Mouse (Mus musculus): ENCODE measurements around the gene Nup133. TPM values are rescaled to one million over a fixed set of nuclear protein-coding genes. Genes with fewer than 3 reads are reported as not detected.
A peak's percentile ranks its signal among the peaks of the same experiment; 100 is the strongest.

The Nup133 gene
- polyA plus RNA-seq, 1 experiment, result 21.0 TPM

DNA sequence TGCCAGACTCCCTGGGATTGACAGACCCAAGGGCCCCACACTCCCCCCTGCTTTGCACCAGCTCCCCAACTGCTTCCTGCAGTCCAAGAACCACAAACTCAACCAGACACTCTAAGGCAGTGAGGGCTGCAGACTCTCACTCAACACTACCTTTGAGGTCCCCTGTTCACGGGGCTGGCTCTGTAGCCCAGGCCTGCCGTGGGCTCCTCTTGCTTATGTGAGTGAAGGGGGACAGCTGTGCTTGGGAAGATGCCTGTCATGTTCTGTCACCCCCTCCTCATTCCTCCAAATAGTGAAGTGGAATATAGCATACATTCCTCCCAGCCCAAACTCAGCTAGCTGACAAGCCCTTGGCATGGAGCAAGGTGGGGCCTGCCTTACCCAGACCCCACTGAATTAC lies 66.7 kb downstream of the Nup133 start:
- no peak overlapping the region for H3K4me3 ChIP-seq (ENCODE audit: insufficient read depth, low read length)
- peaks cover 17% of the 10 kb centered on the region for H3K4me1 ChIP-seq (ENCODE audit: control insufficient read depth, insufficient read depth, low read length)
- H3K27ac ChIP-seq (ENCODE audit: insufficient read depth, low read length), result peak overlapping the region; percentile 26
- TF ChIP-seq POLR2A (IDR thresholded peaks at IDR 0.05; ENCODE audit: extremely low read depth, insufficient read depth, low read length), result no peak
- TF ChIP-seq CTCF (IDR thresholded peaks at IDR 0.05; ENCODE audit: extremely low read depth, insufficient read depth, low read length), result no peak

DNA sequence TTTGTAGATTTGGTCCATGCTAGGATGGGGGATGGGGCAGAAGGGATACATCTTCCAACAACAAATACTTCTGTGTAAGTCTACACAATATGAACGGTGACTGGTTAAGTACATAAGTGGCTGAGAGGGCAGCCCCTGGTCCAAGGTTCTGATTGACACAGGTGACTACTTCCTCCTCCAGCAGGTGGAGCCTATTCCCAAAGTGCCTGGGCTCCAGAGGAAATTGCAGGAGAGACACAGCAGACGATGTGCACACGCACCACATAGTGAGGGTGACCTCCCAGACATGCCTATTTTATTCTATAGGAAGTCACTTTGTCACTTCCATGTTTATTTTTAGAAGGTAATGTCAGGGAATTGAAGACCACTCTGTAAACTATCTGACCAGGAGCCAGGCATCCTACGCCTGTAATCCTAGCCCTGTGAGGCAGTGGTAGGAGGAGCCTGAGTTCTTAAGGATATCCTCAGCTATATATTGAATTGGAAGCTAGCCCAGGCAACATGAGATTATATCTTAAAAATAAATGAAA lies 68.2 kb downstream of the Nup133 start:
- peaks cover 17% of the 10 kb centered on the region for H3K4me1 ChIP-seq (ENCODE audit: control insufficient read depth, insufficient read depth, low read length)
- peak overlapping the region; percentile 43 for H3K27ac ChIP-seq (ENCODE audit: insufficient read depth, low read length)
- H3K4me3 ChIP-seq (ENCODE audit: insufficient read depth, low read length), result no peak overlapping the region
- TF ChIP-seq POLR2A (IDR thresholded peaks at IDR 0.05; ENCODE audit: extremely low read depth, insufficient read depth, low read length), result no peak
- 0 out of 2 replicates have a peak, but pooled peaks have one; percentile 4 for TF ChIP-seq CTCF (IDR thresholded peaks at IDR 0.05; ENCODE audit: extremely low read depth, insufficient read depth, low read length)

DNA sequence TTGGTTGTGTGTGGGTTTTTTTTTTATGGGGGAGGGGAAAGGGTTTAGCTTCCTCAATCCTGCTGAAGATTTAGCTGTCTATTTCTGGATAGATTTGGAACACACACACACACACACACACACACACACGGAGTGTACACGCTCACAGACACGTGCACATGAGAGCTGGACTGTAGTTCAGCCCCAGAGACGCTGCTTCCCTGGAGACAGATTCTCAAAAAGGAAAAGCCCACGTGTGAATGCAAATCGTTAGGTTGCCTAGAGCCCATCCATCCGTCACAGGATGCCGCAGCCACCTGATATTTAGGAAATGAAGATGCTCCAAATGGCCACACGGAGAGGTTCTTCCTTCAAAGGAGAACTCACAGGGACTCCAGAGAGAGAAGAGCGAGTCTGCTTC lies 68.8 kb downstream of the Nup133 start:
- H3K4me3 ChIP-seq (ENCODE audit: insufficient read depth, low read length), result no peak overlapping the region

DNA sequence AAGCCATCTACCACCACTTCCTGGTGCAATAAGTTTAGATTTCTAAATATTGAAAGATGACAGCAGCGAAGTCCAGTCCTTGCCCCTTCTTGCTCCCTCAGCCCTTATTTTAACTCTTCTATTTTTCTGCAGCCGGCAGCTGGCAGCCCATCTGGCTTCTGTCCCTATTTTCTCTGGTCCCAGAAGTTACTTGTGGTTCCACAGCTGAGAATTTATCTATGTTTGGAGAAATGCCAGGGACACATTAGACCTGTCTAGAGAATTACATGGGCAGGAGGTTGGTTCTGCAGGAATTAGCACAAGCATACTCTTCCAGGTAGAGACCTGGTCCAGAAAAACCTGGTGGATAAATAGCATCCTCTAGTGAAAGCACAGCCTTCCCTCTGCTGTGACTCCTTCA lies 71.2 kb downstream of the Nup133 start:
- TF ChIP-seq CTCF (IDR thresholded peaks at IDR 0.05; ENCODE audit: extremely low read depth, insufficient read depth, low read length) (no peak), POLR2A (IDR thresholded peaks at IDR 0.05; ENCODE audit: extremely low read depth, insufficient read depth, low read length) (no peak)
- peaks cover 12% of the 10 kb centered on the region; the same call in 1 of the 2 replicates for H3K4me1 ChIP-seq (ENCODE audit: control insufficient read depth, insufficient read depth, low read length)
- H3K27ac ChIP-seq (ENCODE audit: insufficient read depth, low read length), result no peak overlapping the region
- no peak overlapping the region for H3K4me3 ChIP-seq (ENCODE audit: insufficient read depth, low read length)

More for the DNA sequence above, 68.8 kb downstream of the Nup133 start:
- peak overlapping the region; percentile 76 for H3K27ac ChIP-seq (ENCODE audit: insufficient read depth, low read length)
- 0 out of 2 replicates have a peak, but pooled peaks have one; percentile 24 for TF ChIP-seq POLR2A (IDR thresholded peaks at IDR 0.05; ENCODE audit: extremely low read depth, insufficient read depth, low read length)
- no peak for TF ChIP-seq CTCF (IDR thresholded peaks at IDR 0.05; ENCODE audit: extremely low read depth, insufficient read depth, low read length)
- H3K4me1 ChIP-seq (ENCODE audit: control insufficient read depth, insufficient read depth, low read length), result peaks cover 16% of the 10 kb centered on the region

DNA sequence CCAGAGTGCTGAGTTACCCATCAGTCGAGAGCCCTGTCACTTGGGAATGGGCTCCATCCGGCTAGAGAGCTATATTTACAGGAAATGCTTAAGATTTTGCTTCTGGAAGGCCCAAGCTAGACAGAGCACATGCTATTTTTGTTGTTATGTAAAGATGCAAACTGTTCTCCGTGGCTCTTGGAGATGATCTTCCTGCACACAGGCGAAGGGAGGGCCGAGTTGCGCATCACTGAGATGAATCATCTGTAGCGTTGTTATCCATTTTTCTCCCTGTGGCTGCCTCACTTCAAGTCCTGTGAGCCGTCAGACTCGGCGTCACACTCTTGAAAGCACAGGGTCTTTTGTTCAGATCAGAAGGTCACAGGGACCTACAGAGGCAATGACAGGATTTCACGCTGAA lies 74.7 kb downstream of the Nup133 start:
- TF ChIP-seq CTCF (IDR thresholded peaks at IDR 0.05; ENCODE audit: extremely low read depth, insufficient read depth, low read length), result no peak
- no peak for TF ChIP-seq POLR2A (IDR thresholded peaks at IDR 0.05; ENCODE audit: extremely low read depth, insufficient read depth, low read length)
- peak overlapping the region; percentile 31; the same call in 1 of the 2 replicates for H3K27ac ChIP-seq (ENCODE audit: insufficient read depth, low read length)
- H3K4me3 ChIP-seq (ENCODE audit: insufficient read depth, low read length), result no peak overlapping the region
- H3K4me1 ChIP-seq (ENCODE audit: control insufficient read depth, insufficient read depth, low read length), result peaks cover 4% of the 10 kb centered on the region; the same call in 1 of the 2 replicates

DNA sequence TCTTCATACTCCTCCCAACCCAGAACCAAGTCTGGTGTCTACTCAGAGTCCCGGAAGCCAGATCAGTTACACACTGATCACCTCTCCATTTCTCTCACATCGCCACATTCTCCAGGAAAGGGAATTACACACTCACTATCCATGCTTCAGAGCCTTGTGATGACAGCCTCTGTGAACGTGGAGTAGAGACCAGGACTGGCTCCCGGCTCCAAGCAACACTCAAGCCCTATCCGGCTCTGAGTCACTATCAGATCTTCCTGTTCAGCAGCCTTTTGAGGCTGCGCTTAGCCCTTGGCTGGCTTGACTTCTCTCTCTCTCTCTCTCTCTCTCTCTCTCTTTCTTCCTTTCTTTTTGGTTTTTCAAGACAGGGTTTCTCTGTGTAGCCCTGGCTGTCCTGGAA lies 75.7 kb downstream of the Nup133 start:
- TF ChIP-seq POLR2A (IDR thresholded peaks at IDR 0.05; ENCODE audit: extremely low read depth, insufficient read depth, low read length), result no peak
- TF ChIP-seq CTCF (IDR thresholded peaks at IDR 0.05; ENCODE audit: extremely low read depth, insufficient read depth, low read length), result no peak
- H3K4me1 ChIP-seq (ENCODE audit: control insufficient read depth, insufficient read depth, low read length), result peaks cover 2% of the 10 kb centered on the region; the same call in 1 of the 2 replicates
- no peak overlapping the region for H3K27ac ChIP-seq (ENCODE audit: insufficient read depth, low read length)
- H3K4me3 ChIP-seq (ENCODE audit: insufficient read depth, low read length), result no peak overlapping the region

DNA sequence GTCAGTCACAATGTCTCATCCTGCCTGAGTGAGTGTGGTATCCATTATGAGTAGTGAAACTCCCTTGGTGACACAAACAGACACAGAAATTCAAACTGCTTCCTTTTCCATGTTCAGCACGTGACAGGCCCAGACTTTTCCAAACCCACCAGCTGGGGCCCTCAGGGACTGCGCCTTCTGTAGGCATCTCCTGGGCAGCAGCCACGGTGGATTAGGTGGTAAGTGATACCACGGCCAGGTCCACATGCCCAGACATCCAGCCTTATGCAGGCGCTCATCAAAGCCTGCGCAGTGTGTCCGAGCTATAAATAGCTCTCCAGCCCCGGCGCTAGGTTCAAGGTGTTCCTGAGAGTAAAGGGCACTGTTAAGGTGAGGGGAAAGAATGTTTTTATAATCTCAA lies 77.0 kb downstream of the Nup133 start:
- peaks cover 5% of the 10 kb centered on the region; the same call in 1 of the 2 replicates for H3K4me1 ChIP-seq (ENCODE audit: control insufficient read depth, insufficient read depth, low read length)
- TF ChIP-seq POLR2A (IDR thresholded peaks at IDR 0.05; ENCODE audit: extremely low read depth, insufficient read depth, low read length), result no peak
- TF ChIP-seq CTCF (IDR thresholded peaks at IDR 0.05; ENCODE audit: extremely low read depth, insufficient read depth, low read length), result no peak
- no peak overlapping the region for H3K27ac ChIP-seq (ENCODE audit: insufficient read depth, low read length)
- H3K4me3 ChIP-seq (ENCODE audit: insufficient read depth, low read length), result no peak overlapping the region

DNA sequence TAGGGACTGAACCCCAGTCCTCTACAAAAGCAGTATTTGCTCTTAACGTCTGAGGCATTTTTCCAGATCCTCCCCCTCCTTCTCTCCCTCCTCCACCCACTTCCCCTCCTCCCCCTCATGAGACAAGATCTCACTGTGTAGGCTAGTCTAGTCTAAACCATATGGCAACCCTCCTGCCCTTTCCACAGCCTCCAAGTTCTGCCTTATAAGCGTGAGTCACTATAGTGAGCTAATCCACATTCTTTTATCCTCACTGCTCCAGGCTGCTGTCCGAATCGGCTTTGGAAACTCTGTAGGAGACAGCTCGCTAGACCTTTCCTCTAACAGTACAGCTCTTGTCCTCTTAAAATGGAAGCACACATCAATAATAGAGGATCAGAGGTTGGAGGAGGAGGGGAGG lies 82.1 kb downstream of the Nup133 start:
- TF ChIP-seq CTCF (IDR thresholded peaks at IDR 0.05; ENCODE audit: extremely low read depth, insufficient read depth, low read length), result no peak
- TF ChIP-seq POLR2A (IDR thresholded peaks at IDR 0.05; ENCODE audit: extremely low read depth, insufficient read depth, low read length), result no peak
- no peak overlapping the region for H3K27ac ChIP-seq (ENCODE audit: insufficient read depth, low read length)
- H3K4me3 ChIP-seq (ENCODE audit: insufficient read depth, low read length), result no peak overlapping the region
- H3K4me1 ChIP-seq (ENCODE audit: control insufficient read depth, insufficient read depth, low read length), result peaks cover 7% of the 10 kb centered on the region

DNA sequence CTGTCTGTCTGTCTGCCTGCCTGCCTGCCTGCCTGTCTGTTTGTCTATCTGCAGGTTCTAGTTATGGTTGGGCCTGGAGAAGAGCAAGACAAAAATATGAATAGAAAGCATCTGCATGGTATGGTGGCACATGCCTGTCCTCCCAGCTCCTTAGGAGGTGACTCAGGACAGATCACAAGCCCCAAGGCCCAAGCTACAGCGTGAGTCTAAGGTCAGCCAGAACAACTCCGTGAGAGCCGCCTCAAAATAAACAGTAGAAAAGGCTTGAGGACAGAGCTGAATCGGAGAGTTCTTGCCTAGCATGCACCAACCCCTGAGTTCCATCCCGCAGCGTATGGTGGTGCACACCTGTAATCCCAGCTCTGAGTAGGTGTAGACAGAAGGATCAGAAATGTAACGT lies 83.3 kb downstream of the Nup133 start:
- Histone ChIP-seq H3K4me1 (ENCODE audit: control insufficient read depth, insufficient read depth, low read length) (peaks cover 7% of the 10 kb centered on the region), H3K4me3 (ENCODE audit: insufficient read depth, low read length) (no peak overlapping the region), H3K27ac (ENCODE audit: insufficient read depth, low read length) (no peak overlapping the region)
- no peak for TF ChIP-seq CTCF (IDR thresholded peaks at IDR 0.05; ENCODE audit: extremely low read depth, insufficient read depth, low read length)
- TF ChIP-seq POLR2A (IDR thresholded peaks at IDR 0.05; ENCODE audit: extremely low read depth, insufficient read depth, low read length), result no peak

DNA sequence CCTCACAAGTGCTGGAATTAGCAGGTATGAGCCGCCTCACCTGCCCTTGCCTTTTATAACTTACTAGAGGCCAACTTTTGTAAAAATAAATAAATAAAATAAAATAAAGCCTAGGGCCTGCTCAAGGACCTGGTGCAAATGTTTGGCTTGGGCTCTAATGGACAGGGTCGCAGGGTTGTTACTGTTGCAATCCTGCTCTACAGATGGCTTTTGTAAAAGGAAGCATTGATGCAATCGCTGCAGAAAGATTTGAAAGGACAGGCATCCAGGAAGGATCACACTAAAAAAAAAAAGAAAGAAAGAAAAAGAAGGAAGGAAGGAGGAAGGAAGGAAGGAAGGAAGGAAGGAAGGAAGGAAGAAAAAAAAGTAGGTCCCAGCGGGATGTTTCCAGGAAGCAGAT lies 88.7 kb downstream of the Nup133 start:
- Histone ChIP-seq H3K4me1 (ENCODE audit: control insufficient read depth, insufficient read depth, low read length) (peaks cover 3% of the 10 kb centered on the region), H3K4me3 (ENCODE audit: insufficient read depth, low read length) (peak overlapping the region; percentile 94), H3K27ac (ENCODE audit: insufficient read depth, low read length) (no peak overlapping the region)
- no peak for TF ChIP-seq POLR2A (IDR thresholded peaks at IDR 0.05; ENCODE audit: extremely low read depth, insufficient read depth, low read length)
- TF ChIP-seq CTCF (IDR thresholded peaks at IDR 0.05; ENCODE audit: extremely low read depth, insufficient read depth, low read length), result no peak
